Mouse (Mus musculus) stomach, embryonic 14.5 days (tissue): Measurements from ENCODE around the gene Klrb1c. TPM values are rescaled to one million over a fixed set of nuclear protein-coding genes. Genes with fewer than 3 reads are reported as not detected.
"Not testable (repeated sequence)": the region's sequence is repeated elsewhere in the genome, so short reads cannot be mapped to it uniquely, and the experiment has no call there.

ENCODE experiments used
- ATAC-seq: fragments of 200-750 bp; cut with Nextera tagmentation; 2 replicates; pipeline ENCODE4 v1.8.0; 2017; ENCODE audit warnings: low read depth, moderate TSS enrichment; ENCODE audit not compliant: insufficient number of reproducible peaks, insufficient read depth, low FRiP score
- H3K27ac ChIP-seq: fragments of 300-500 bp; sonication (generic); 2 replicates; pipeline ENCODE4 v1.5.1; 2014; ENCODE audit warnings: mild to moderate bottlenecking, low read length, moderate library complexity, mixed read lengths
- H3K27me3 ChIP-seq: fragments of 300-500 bp; sonication (generic); 2 replicates; pipeline ENCODE4 v1.6.1; 2014; ENCODE audit warnings: low read length, control low read depth, mixed read lengths; ENCODE audit not compliant: control insufficient read depth, insufficient read depth
- H3K36me3 ChIP-seq: fragments of 300-500 bp; sonication (generic); 2 replicates; pipeline ENCODE4 v1.6.1; 2014; ENCODE audit warnings: mild to moderate bottlenecking, control low read depth, low read length, moderate library complexity, mixed read lengths; ENCODE audit not compliant: control insufficient read depth, insufficient read depth
- H3K4me1 ChIP-seq: fragments of 300-500 bp; sonication (generic); 2 replicates; pipeline ENCODE4 v1.6.1; 2014; ENCODE audit warnings: low read length, control low read depth, mixed read lengths; ENCODE audit not compliant: control insufficient read depth, insufficient read depth
- H3K4me2 ChIP-seq: fragments of 300-500 bp; sonication (generic); replicated peaks from 2 replicates; pipeline ENCODE4 v1.6.1; 2014; ENCODE audit warnings: low read depth, low read length, control low read depth
- H3K4me3 ChIP-seq: fragments of 300-500 bp; sonication (generic); 2 replicates; pipeline ENCODE4 v1.5.1; 2014; ENCODE audit warnings: low read depth, low read length, control low read depth
- H3K9ac ChIP-seq: fragments of 300-500 bp; sonication (generic); replicated peaks from 2 replicates; pipeline ENCODE4 v1.6.1; 2014; ENCODE audit warnings: low read depth, mild to moderate bottlenecking, control low read depth, low read length, moderate library complexity, mixed read lengths
- H3K9me3 ChIP-seq: fragments of 300-500 bp; sonication (generic); 2 replicates; pipeline ENCODE4 v1.6.1; 2016; ENCODE audit warnings: low read depth, low read length, control low read depth; ENCODE audit not compliant: control insufficient read depth
- WGBS: fragments of 180-500 bp; shearing (Covaris S2); extraction: QIAGEN DNeasy Blood & Tissue Kit; methylation state at CpG from one replicate; pipeline ENCODE4 v1.1.7; 2014; 5-methylcytosine and 5-hydroxymethylcytosine counted together
- polyA plus RNA-seq: library from polyadenylated mRNA; unstranded; fragments of >200 nt; fragmentation: Nextera tagmentation; extraction: Ambion mirVana; gene quantifications from 2 replicates; pipeline ENCODE4 v1.2.1, GENCODE M21; 2014

Gene Klrb1c
- polyA plus RNA-seq, 1 experiment from 2014 or later = not detected

- no peak for ATAC-seq
- 85% methylated on average over 6 of the region's 6 CpGs for WGBS
These were observed 37.1 kb upstream of the Klrb1c start, which contains the start of the genes Gm44511 and Klrb1b for GRCm38 (mm10) chr6:128826132-128826531. Gm44511 (minus strand) TSS chr6:128826315. Klrb1b (minus strand) TSS chr6:128826331.

DNA sequence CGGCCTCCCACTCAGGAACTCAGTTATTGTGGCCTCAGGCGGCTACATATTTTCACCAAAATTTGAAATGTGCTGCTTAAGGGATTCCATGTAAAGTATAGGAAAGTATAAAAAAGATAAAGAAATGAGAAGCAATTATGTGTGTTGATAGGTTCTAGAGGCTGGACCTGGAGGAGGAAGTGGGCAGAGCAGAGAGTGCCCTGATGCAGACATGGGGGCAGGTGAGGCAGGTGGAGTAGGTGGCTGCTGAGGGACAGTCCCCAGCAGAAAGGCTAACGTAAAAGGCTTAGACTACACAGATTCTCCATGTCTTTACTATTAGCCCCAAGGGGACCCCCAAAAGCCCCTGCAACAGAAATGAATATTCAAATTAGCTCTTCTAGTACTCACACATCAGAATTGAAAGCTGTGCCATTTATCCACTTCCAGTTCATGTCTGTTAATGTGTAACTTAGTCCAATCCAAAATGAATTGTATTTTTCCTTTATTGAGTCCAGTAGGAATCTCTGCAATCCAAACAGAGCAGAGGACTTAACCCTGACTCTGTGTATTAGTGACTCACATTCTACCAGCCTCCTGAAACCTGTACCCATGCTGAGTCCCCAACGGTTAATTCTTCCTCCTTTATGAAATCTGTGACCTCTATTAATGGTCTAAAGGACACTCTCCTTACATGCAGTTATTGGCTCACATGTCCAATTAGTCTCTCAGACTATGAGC lies 29.2 kb upstream of the Klrb1c start:
- no peak for ATAC-seq

More at GRCm38 (mm10) chr6:128826132-128826531, 37.1 kb upstream of the Klrb1c start, which contains the start of the genes Gm44511 and Klrb1b:
- no peaks in the 10 kb centered on the region for H3K36me3 ChIP-seq
- no peak within 1 kb of the TSS for H3K27ac ChIP-seq
- no peak within 1 kb of the TSS for H3K4me2 ChIP-seq
- no peaks in the 10 kb centered on the region for H3K27me3 ChIP-seq
- H3K9ac ChIP-seq = no peak within 1 kb of the TSS
- H3K4me3 ChIP-seq = no peak within 1 kb of the TSS
- H3K4me1 ChIP-seq = no peaks in the 10 kb centered on the region
- no peaks in the 10 kb centered on the region for H3K9me3 ChIP-seq

DNA sequence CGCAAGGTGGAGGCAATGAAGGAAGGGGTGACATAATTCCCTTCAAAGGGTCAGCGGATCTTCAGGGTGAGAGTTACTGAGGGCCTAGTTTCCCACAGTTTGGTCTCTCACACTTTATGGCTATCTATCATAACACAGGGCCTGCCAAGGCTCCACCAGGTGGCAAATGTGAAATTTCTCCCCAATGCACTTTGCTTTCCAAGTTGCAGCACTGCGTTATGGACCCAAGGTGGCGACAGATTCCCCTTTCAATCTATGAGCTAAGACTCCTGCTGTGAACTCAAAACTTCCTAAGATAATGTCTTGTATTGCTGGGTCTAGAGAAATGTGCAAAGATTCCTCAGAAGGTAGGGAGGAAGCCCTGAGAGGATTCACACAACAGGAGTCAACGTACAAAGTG lies 19.5 kb upstream of the Klrb1c start:
- Histone ChIP-seq H3K9me3 (no peaks in the 10 kb centered on the region), H3K27ac (no peak overlapping the region), H3K4me1 (no peaks in the 10 kb centered on the region), H3K27me3 (no peaks in the 10 kb centered on the region), H3K4me2 (no peak overlapping the region), H3K9ac (no peak overlapping the region), H3K36me3 (no peaks in the 10 kb centered on the region), H3K4me3 (no peak overlapping the region)
- ATAC-seq = no peak
- WGBS = 90% methylated on average over 5 of the region's 5 CpGs

More for the DNA sequence above, 29.2 kb upstream of the Klrb1c start:
- no peaks in the 10 kb centered on the region for H3K27me3 ChIP-seq
- no peak overlapping the region for H3K4me3 ChIP-seq
- H3K4me1 ChIP-seq = no peaks in the 10 kb centered on the region
- no peak overlapping the region for H3K27ac ChIP-seq
- H3K9me3 ChIP-seq = no peaks in the 10 kb centered on the region
- 78% methylated on average over 4 of the region's 4 CpGs for WGBS
- no peaks in the 10 kb centered on the region for H3K36me3 ChIP-seq
- H3K4me2 ChIP-seq = no peak overlapping the region
- H3K9ac ChIP-seq = no peak overlapping the region

DNA sequence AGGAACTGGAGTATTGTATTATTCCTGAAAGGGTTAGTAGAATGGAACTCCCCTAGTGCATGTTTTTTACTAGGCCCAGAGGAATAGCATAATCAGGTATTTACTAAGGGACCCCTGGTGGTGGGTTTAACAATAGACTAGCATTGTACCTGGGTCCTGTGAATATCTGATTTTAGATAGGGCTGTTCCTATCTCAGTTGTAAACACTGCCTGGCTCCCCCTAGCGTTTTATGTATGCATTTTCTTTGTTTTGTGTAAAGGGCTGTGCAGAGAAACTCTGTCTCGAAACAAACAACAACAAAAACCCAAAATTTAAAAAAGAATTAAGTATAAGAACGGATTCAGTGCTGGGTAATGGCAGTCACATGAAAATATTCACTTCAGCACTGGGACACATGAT lies 18.0 kb upstream of the Klrb1c start:
- Histone ChIP-seq H3K4me1 (no peaks in the 10 kb centered on the region), H3K4me3 (no peak overlapping the region), H3K36me3 (no peaks in the 10 kb centered on the region), H3K4me2 (no peak overlapping the region), H3K27me3 (no peaks in the 10 kb centered on the region), H3K9ac (no peak overlapping the region), H3K27ac (no peak overlapping the region), H3K9me3 (no peaks in the 10 kb centered on the region)
- no peak for ATAC-seq
- WGBS = 64% methylated on average over 3 of the region's 3 CpGs

- H3K27me3 ChIP-seq, ATAC-seq, H3K9ac ChIP-seq, H3K4me2 ChIP-seq, H3K27ac ChIP-seq, H3K4me1 ChIP-seq, H3K4me3 ChIP-seq, H3K9me3 ChIP-seq, H3K36me3 ChIP-seq: not testable (repeated sequence)
- WGBS = 57% methylated on average over 7 of the region's 7 CpGs
These were observed 16.0 kb upstream of the Klrb1c start for GRCm38 (mm10) chr6:128804823-128805640.

- H3K4me2 ChIP-seq = peak overlapping the region; percentile 45
- peaks cover 1% of the 10 kb centered on the region; the same call in 1 of the 2 replicates for H3K4me1 ChIP-seq
- no peaks in the 10 kb centered on the region for H3K36me3 ChIP-seq
- peak overlapping the region; percentile 34 for H3K4me3 ChIP-seq
- H3K9ac ChIP-seq = no peak overlapping the region
- 7% methylated on average over 26 of the region's 26 CpGs for WGBS
- no peaks in the 10 kb centered on the region for H3K9me3 ChIP-seq
- ATAC-seq = peak; percentile 94
- no peaks in the 10 kb centered on the region for H3K27me3 ChIP-seq
- H3K27ac ChIP-seq = peak overlapping the region; percentile 44
These were observed 14.2 kb upstream of the Klrb1c start for GRCm38 (mm10) chr6:128802999-128803857.

DNA sequence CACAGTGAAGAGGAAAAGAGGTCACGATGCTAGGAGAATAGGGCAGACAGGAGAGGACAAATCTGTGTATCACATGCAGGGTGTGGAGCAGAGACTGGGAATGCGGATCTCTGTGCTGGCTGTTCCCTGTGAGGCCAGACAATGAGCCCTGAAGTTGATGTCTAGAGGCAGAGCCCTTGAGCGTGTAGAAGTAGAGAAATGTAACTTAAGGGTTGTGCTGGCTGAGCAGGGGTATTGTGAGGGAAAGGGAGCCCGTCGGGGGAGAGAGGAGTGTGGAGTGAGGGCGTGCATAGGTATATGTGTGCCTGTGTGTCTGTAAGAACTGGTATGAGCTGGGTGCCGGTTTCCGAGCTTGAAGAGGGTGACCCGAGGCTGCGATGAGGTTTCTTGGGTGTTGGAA lies 13.5 kb upstream of the Klrb1c start:
- peak; percentile 47 for ATAC-seq
- H3K4me3 ChIP-seq = peak overlapping the region; percentile 34
- no peak overlapping the region for H3K9ac ChIP-seq
- H3K4me2 ChIP-seq = peak overlapping the region; percentile 45
- no peaks in the 10 kb centered on the region for H3K36me3 ChIP-seq
- no peaks in the 10 kb centered on the region for H3K9me3 ChIP-seq
- 7% methylated on average over 10 of the region's 10 CpGs for WGBS
- peak overlapping the region; percentile 44 for H3K27ac ChIP-seq
- H3K27me3 ChIP-seq = no peaks in the 10 kb centered on the region
- H3K4me1 ChIP-seq = peaks cover 4% of the 10 kb centered on the region; the same call in 1 of the 2 replicates

GRCm38 (mm10) chr6:128800696-128801095 lies 11.7 kb upstream of the Klrb1c start:
- WGBS = 79% methylated on average over 5 of the region's 5 CpGs
- ATAC-seq, H3K9me3 ChIP-seq, H3K36me3 ChIP-seq, H3K4me3 ChIP-seq, H3K4me2 ChIP-seq, H3K4me1 ChIP-seq, H3K27ac ChIP-seq, H3K27me3 ChIP-seq, H3K9ac ChIP-seq: not testable (repeated sequence)
